Mouse (Mus musculus): ENCODE results near the gene Suz12. TPM values are rescaled to one million over a fixed set of nuclear protein-coding genes. Genes with fewer than 3 reads are reported as not detected.
A peak's percentile ranks its signal among the peaks of the same experiment; 100 is the strongest.
"Not testable (repeated sequence)": the region's sequence is repeated elsewhere in the genome, so short reads cannot be mapped to it uniquely, and the experiment has no call there.

Suz12 gene
- polyA plus RNA-seq, 1 experiment from 2014 or later = 14.2 TPM

GRCm38 (mm10) chr11:79994271-79994988 lies 1.5 kb downstream of the Suz12 start:
- Histone ChIP-seq H3K4me1 (replicated peaks; ENCODE audit: control insufficient read depth, insufficient read depth, low read length) (no peaks in the 10 kb centered on the region), H3K4me2 (replicated peaks; ENCODE audit: low read depth) (peak overlapping the region; percentile 89), H3K4me3 (ENCODE audit: low read depth, low read length) (peak overlapping the region; percentile 96), H3K36me3 (ENCODE audit: control insufficient read depth, insufficient read depth) (peaks cover 7% of the 10 kb centered on the region), H3K9me3 (ENCODE audit: control insufficient read depth) (no peaks in the 10 kb centered on the region), H3K9ac (ENCODE audit: low read depth, low read length) (peak overlapping the region; percentile 91; the same call in 1 of the 2 replicates), H3K27me3 (replicated peaks; ENCODE audit: control insufficient read depth, insufficient read depth, low read length) (no peaks in the 10 kb centered on the region), H3K27ac (ENCODE audit: low read depth, low read length) (no peak overlapping the region)
- TF ChIP-seq CTCF (IDR thresholded peaks at IDR 0.05; ENCODE audit: low read depth) = no peak
- WGBS = 1% methylated on average over 7 of the region's 7 CpGs
- no peak for ATAC-seq

DNA sequence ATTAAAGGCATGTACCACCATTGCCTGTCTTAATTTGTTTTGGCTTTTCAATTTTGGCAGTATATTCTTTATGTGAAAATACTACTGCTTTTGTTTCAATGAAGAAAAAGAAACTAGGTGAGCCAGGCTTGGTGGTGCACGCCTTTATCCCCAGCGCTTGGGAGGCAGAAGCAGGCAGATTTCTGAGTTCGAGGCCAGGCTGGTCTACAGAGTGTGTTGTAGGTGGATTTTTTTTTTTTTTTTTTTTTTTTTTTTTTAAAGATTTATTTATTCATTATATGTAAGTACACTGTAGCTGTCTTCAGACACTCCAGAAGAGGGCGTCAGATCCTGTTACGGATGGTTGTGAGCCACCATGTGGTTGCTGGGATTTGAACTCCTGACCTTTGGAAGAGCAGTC lies 23.6 kb downstream of the Suz12 start:
- H3K27ac ChIP-seq (ENCODE audit: low read depth, low read length); H3K4me2 ChIP-seq (replicated peaks; ENCODE audit: low read depth); H3K4me3 ChIP-seq (ENCODE audit: low read depth, low read length); H3K4me1 ChIP-seq (replicated peaks; ENCODE audit: control insufficient read depth, insufficient read depth, low read length); H3K9me3 ChIP-seq (ENCODE audit: control insufficient read depth); ATAC-seq; H3K27me3 ChIP-seq (replicated peaks; ENCODE audit: control insufficient read depth, insufficient read depth, low read length); H3K9ac ChIP-seq (ENCODE audit: low read depth, low read length): not testable (repeated sequence)
- WGBS = over 99% methylated on average over 3 of the region's 5 CpGs
- H3K36me3 ChIP-seq (ENCODE audit: control insufficient read depth, insufficient read depth) = peaks cover 49% of the 10 kb centered on the region

DNA sequence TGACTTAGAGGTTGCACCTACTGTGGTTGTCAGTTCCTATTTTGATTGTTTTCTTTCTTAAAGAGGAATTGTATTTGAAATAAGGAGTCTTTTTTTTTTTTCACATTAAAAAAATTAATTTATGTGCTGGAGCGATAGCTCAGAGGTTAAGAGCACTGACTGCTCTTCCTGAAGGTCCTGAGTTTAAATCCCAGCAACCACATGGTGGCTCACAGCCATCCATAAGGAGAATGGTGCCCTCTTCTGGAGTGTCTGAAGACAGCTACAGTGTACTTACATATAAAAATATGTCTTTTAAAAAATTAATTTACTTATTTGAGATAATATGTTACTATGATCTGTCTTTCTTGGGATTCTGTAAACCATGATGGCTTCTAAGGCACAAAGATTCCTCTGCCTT lies 26.9 kb downstream of the Suz12 start:
- 88% methylated on average over 1 of the region's 1 CpGs for WGBS
- Histone ChIP-seq H3K9ac (ENCODE audit: low read depth, low read length) (no peak overlapping the region), H3K27me3 (replicated peaks; ENCODE audit: control insufficient read depth, insufficient read depth, low read length) (no peaks in the 10 kb centered on the region), H3K4me1 (replicated peaks; ENCODE audit: control insufficient read depth, insufficient read depth, low read length) (no peaks in the 10 kb centered on the region), H3K9me3 (ENCODE audit: control insufficient read depth) (no peaks in the 10 kb centered on the region), H3K4me2 (replicated peaks; ENCODE audit: low read depth) (no peak overlapping the region), H3K4me3 (ENCODE audit: low read depth, low read length) (no peak overlapping the region), H3K36me3 (ENCODE audit: control insufficient read depth, insufficient read depth) (peaks cover 55% of the 10 kb centered on the region), H3K27ac (ENCODE audit: low read depth, low read length) (no peak overlapping the region)
- peak; percentile 49 for TF ChIP-seq CTCF (IDR thresholded peaks at IDR 0.05; ENCODE audit: low read depth)
- no peak for ATAC-seq

GRCm38 (mm10) chr11:80021306-80021705 lies 28.4 kb downstream of the Suz12 start:
- H3K36me3 ChIP-seq (ENCODE audit: control insufficient read depth, insufficient read depth) = peaks cover 53% of the 10 kb centered on the region
- no peak overlapping the region for H3K4me2 ChIP-seq (replicated peaks; ENCODE audit: low read depth)
- 0 out of 2 replicates have a peak, but pooled peaks have one; percentile 20 for TF ChIP-seq CTCF (IDR thresholded peaks at IDR 0.05; ENCODE audit: low read depth)
- H3K4me3 ChIP-seq (ENCODE audit: low read depth, low read length) = no peak overlapping the region
- no peaks in the 10 kb centered on the region for H3K9me3 ChIP-seq (ENCODE audit: control insufficient read depth)
- H3K4me1 ChIP-seq (replicated peaks; ENCODE audit: control insufficient read depth, insufficient read depth, low read length) = no peaks in the 10 kb centered on the region
- no peak overlapping the region for H3K27ac ChIP-seq (ENCODE audit: low read depth, low read length)
- no peaks in the 10 kb centered on the region for H3K27me3 ChIP-seq (replicated peaks; ENCODE audit: control insufficient read depth, insufficient read depth, low read length)
- 90% methylated on average over 4 of the region's 4 CpGs for WGBS
- H3K9ac ChIP-seq (ENCODE audit: low read depth, low read length) = no peak overlapping the region
- no peak for ATAC-seq

GRCm38 (mm10) chr11:80037495-80037894 lies 44.6 kb downstream of the Suz12 start:
- no peaks in the 10 kb centered on the region for H3K27me3 ChIP-seq (replicated peaks; ENCODE audit: control insufficient read depth, insufficient read depth, low read length)
- H3K9ac ChIP-seq (ENCODE audit: low read depth, low read length) = no peak overlapping the region
- no peak for ATAC-seq
- H3K36me3 ChIP-seq (ENCODE audit: control insufficient read depth, insufficient read depth) = peaks cover 28% of the 10 kb centered on the region
- no peaks in the 10 kb centered on the region for H3K4me1 ChIP-seq (replicated peaks; ENCODE audit: control insufficient read depth, insufficient read depth, low read length)
- no peak for TF ChIP-seq CTCF (IDR thresholded peaks at IDR 0.05; ENCODE audit: low read depth)
- H3K4me2 ChIP-seq (replicated peaks; ENCODE audit: low read depth) = no peak overlapping the region
- WGBS = 74% methylated on average over 8 of the region's 8 CpGs
- H3K9me3 ChIP-seq (ENCODE audit: control insufficient read depth) = no peaks in the 10 kb centered on the region
- no peak overlapping the region for H3K4me3 ChIP-seq (ENCODE audit: low read depth, low read length)
- no peak overlapping the region for H3K27ac ChIP-seq (ENCODE audit: low read depth, low read length)

DNA sequence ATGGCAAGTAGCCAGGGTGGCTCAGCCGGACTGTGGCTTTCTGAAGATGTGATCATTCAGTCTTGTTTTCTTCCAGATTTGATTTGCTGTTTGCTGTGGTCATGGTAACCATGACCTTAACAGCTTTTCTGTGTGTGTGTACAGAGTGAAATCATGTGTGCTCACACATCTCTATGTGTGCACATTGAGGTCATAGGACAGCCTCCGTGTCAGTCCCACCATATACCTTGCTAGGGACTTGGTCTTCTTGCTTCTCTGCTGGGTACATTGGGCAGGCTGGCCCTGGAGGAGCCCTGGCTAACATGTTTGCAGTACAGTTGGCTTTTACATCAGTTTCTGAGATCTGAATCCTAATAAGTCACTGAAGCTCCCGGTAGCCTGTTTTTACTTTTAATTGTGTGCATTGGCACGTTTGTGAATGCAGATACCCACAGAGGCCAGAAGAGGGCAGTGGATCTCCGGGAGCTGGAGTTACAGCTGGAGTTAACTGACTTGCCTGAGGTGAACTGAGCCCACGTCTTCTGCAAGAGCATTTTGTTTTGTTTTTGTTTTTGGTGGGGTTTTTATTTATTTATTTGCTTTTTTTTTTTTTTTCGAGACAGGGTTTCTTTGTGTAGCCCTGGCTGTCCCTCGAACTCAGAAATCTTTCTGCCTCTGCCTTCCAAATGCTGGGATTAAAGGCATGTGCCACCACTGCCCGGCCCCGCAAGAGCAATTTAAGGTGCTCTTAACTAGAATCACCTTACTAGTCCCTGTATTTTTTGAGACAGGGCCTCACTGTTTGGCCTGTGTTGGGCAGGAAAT lies 49.9 kb downstream of the Suz12 start:
- H3K27ac ChIP-seq (ENCODE audit: low read depth, low read length) = no peak overlapping the region
- no peaks in the 10 kb centered on the region for H3K4me1 ChIP-seq (replicated peaks; ENCODE audit: control insufficient read depth, insufficient read depth, low read length)
- WGBS = 58% methylated on average over 10 of the region's 10 CpGs
- H3K27me3 ChIP-seq (replicated peaks; ENCODE audit: control insufficient read depth, insufficient read depth, low read length) = no peaks in the 10 kb centered on the region
- no peaks in the 10 kb centered on the region for H3K9me3 ChIP-seq (ENCODE audit: control insufficient read depth)
- no peak for ATAC-seq
- peaks cover 6% of the 10 kb centered on the region for H3K36me3 ChIP-seq (ENCODE audit: control insufficient read depth, insufficient read depth)
- H3K9ac ChIP-seq (ENCODE audit: low read depth, low read length) = no peak overlapping the region
- no peak overlapping the region for H3K4me3 ChIP-seq (ENCODE audit: low read depth, low read length)
- H3K4me2 ChIP-seq (replicated peaks; ENCODE audit: low read depth) = no peak overlapping the region
- TF ChIP-seq CTCF (IDR thresholded peaks at IDR 0.05; ENCODE audit: low read depth) = peak; percentile 82
